Comparison of ENCODE assay signal across 7 mouse cellular contexts in genomic region chrX:139870300-139870711, GRCm38 (mm10). TPM values are rescaled to one million over a fixed set of nuclear protein-coding genes. Genes with fewer than 3 reads are reported as not detected.
DNase-seq lines count a peak whose midpoint lies in the region; ATAC-seq and TF ChIP-seq lines count a peak whose summit lies in the region.

No protein-coding gene starts in this region.

- no peak for TF ChIP-seq CTCF in Patski (IDR thresholded peaks at IDR 0.05)

- peaks cover 28% of the 10 kb centered on the region for H3K27me3 ChIP-seq in Patski
- H3K27me3 ChIP-seq in forebrain, embryonic 16.5 days (replicated peaks; ENCODE audit: control insufficient read depth, insufficient read depth, low read length), result 0 out of 2 replicates have a peak, but pooled peaks cover 1% of the 10 kb centered on the region
- no peaks in the 10 kb centered on the region for H3K27me3 ChIP-seq in hindbrain, embryonic 11.5 days (ENCODE audit: control insufficient read depth, insufficient read depth, low read length)
- H3K27me3 ChIP-seq in limb, embryonic 15.5 days, result 0 out of 2 replicates have a peak, but pooled peaks cover 7% of the 10 kb centered on the region
- no peaks in the 10 kb centered on the region for H3K27me3 ChIP-seq in midbrain, embryonic 16.5 days (ENCODE audit: control insufficient read depth, insufficient read depth, low read depth, low read length)

- in situ Hi-C loops in Patski (cut with MboI; ENCODE audit: low pct_unique_long_range_greater_than_20kb), result no loop called here

- 20% methylated on average over 15 of the region's 15 CpGs for WGBS in forebrain, embryonic 16.5 days
- 15% methylated on average over 15 of the region's 15 CpGs for WGBS in hindbrain, embryonic 11.5 days
- 28% methylated on average over 15 of the region's 15 CpGs for whole genome bisulfite sequencing in limb, embryonic 15.5 days
- WGBS in midbrain, embryonic 16.5 days, result 20% methylated on average over 15 of the region's 15 CpGs

- H3K4me2 ChIP-seq in forebrain, embryonic 16.5 days (ENCODE audit: low read length), result peak overlapping the region; percentile 67
- H3K4me2 ChIP-seq in hindbrain, embryonic 11.5 days (replicated peaks; ENCODE audit: low read depth, low read length), result peak overlapping the region; percentile 71
- peak overlapping the region; percentile 58 for H3K4me2 ChIP-seq in limb, embryonic 15.5 days
- H3K4me2 ChIP-seq in midbrain, embryonic 16.5 days (ENCODE audit: low read length), result peak overlapping the region; percentile 58

- H3K9ac ChIP-seq in forebrain, embryonic 16.5 days (replicated peaks; ENCODE audit: low read depth, low read length), result no peak overlapping the region
- H3K9ac ChIP-seq in hindbrain, embryonic 11.5 days (ENCODE audit: low read depth, low read length), result no peak overlapping the region
- no peak overlapping the region for H3K9ac ChIP-seq in limb, embryonic 15.5 days
- no peak overlapping the region; the same call in 1 of the 2 replicates for H3K9ac ChIP-seq in midbrain, embryonic 16.5 days (ENCODE audit: low read depth, low read length)

- CTCF ChIA-PET in Patski (lab: Charles Lee), result no interaction called here

- H3K36me3 ChIP-seq in forebrain, embryonic 16.5 days (ENCODE audit: control insufficient read depth, insufficient read depth), result no peaks in the 10 kb centered on the region
- H3K36me3 ChIP-seq in hindbrain, embryonic 11.5 days (ENCODE audit: control insufficient read depth, insufficient read depth, low read length), result no peaks in the 10 kb centered on the region
- no peaks in the 10 kb centered on the region for H3K36me3 ChIP-seq in limb, embryonic 15.5 days
- H3K36me3 ChIP-seq in midbrain, embryonic 16.5 days (ENCODE audit: control insufficient read depth, insufficient read depth, low read length), result no peaks in the 10 kb centered on the region

- no peaks in the 10 kb centered on the region for H3K9me3 ChIP-seq in forebrain, embryonic 16.5 days (ENCODE audit: control insufficient read depth, low read length)
- H3K9me3 ChIP-seq in hindbrain, embryonic 11.5 days (ENCODE audit: control insufficient read depth, low read length), result no peaks in the 10 kb centered on the region
- no peaks in the 10 kb centered on the region for H3K9me3 ChIP-seq in limb, embryonic 15.5 days
- H3K9me3 ChIP-seq in midbrain, embryonic 16.5 days (replicated peaks; ENCODE audit: control insufficient read depth, low read length, poor library complexity, severe bottlenecking), result no peaks in the 10 kb centered on the region

- no peaks in the 10 kb centered on the region for H3K4me1 ChIP-seq in brown adipose tissue, adult 24 weeks (ENCODE audit: control insufficient read depth, insufficient read depth, insufficient read length, low read length)
- no peaks in the 10 kb centered on the region for H3K4me1 ChIP-seq in forebrain, embryonic 16.5 days (replicated peaks; ENCODE audit: control insufficient read depth, insufficient read depth, low read length)
- H3K4me1 ChIP-seq in hindbrain, embryonic 11.5 days (replicated peaks; ENCODE audit: control insufficient read depth, insufficient read depth, low read length), result no peaks in the 10 kb centered on the region
- H3K4me1 ChIP-seq in limb, embryonic 15.5 days, result no peaks in the 10 kb centered on the region
- H3K4me1 ChIP-seq in midbrain, embryonic 16.5 days (ENCODE audit: control insufficient read depth, insufficient read depth, low read length), result peaks cover 3% of the 10 kb centered on the region; the same call in 1 of the 2 replicates

- peak overlapping the region; percentile 44 for H3K4me3 ChIP-seq in brown adipose tissue, adult 24 weeks (ENCODE audit: insufficient read depth, low read depth, low read length)
- H3K4me3 ChIP-seq in forebrain, embryonic 16.5 days (replicated peaks; ENCODE audit: low read length), result peak overlapping the region; percentile 59
- peak overlapping the region; percentile 57 for H3K4me3 ChIP-seq in hindbrain, embryonic 11.5 days (ENCODE audit: low read depth, low read length)
- H3K4me3 ChIP-seq in limb, embryonic 15.5 days, result peak overlapping the region; percentile 61
- H3K4me3 ChIP-seq in midbrain, embryonic 16.5 days (ENCODE audit: low read depth, low read length), result peak overlapping the region; percentile 64

- no peak overlapping the region for H3K27ac ChIP-seq in brown adipose tissue, adult 24 weeks (replicated peaks; ENCODE audit: low read depth, low read length)
- no peak overlapping the region for H3K27ac ChIP-seq in forebrain, embryonic 16.5 days (ENCODE audit: low read length)
- H3K27ac ChIP-seq in hindbrain, embryonic 11.5 days (ENCODE audit: low read depth, low read length), result no peak overlapping the region
- no peak overlapping the region for H3K27ac ChIP-seq in limb, embryonic 15.5 days
- H3K27ac ChIP-seq in midbrain, embryonic 16.5 days (ENCODE audit: low read length), result no peak overlapping the region

- POLR2A ChIA-PET in Patski (lab: Charles Lee), result interaction anchor here (0.6 to 1.0 kb wide), 2 partner anchors 247 to 538 kb away, joined by 3 to 6 read pairs; no protein-coding TSS in a partner anchor

- ATAC-seq in Patski, result peak; percentile 41
- peak; percentile 41; the same call in 1 of the 2 replicates for ATAC-seq in forebrain, embryonic 16.5 days
- peak; percentile 28; the same call in 1 of the 2 replicates for ATAC-seq in hindbrain, embryonic 11.5 days (ENCODE audit: low FRiP score)
- no peak for ATAC-seq in limb, embryonic 15.5 days (ENCODE audit: insufficient number of reproducible peaks, low FRiP score, low TSS enrichment, low read depth)
- peak; percentile 60 for ATAC-seq in midbrain, embryonic 16.5 days

- DNase-seq in Patski (ENCODE audit: low read depth, low spot score), result peak; percentile 10
- DNase-seq in hindbrain, embryonic 11.5 days (ENCODE audit: low spot score), result peak; percentile 12
- no peak for DNase-seq in B cell, adult 2 months

RNA-seq across cellular contexts. Expression of gene Morc4, which starts 1.2 kb away (rescaled TPM):
- 18.6 TPM for polyA plus RNA-seq in Patski (2021)
- 7.7 and 9.7 TPM in 2 replicates for polyA plus RNA-seq in brown adipose tissue, adult 24 weeks (2012; ENCODE audit: insufficient read depth, insufficient read length, missing spikeins)
- polyA plus RNA-seq in forebrain, embryonic 16.5 days (2015; fragmentation: Nextera tagmentation; extraction: Ambion mirVana), result 2.6 and 3.7 TPM in 2 replicates
- polyA plus RNA-seq in hindbrain, embryonic 11.5 days (2014; fragmentation: Nextera tagmentation; extraction: Ambion mirVana), result 7.5 and 9.4 TPM in 2 replicates
- polyA plus RNA-seq in limb, embryonic 15.5 days (2015; fragmentation: Nextera tagmentation; extraction: Ambion mirVana), result 22.7 and 24.2 TPM in 2 replicates
- 3.3 and 3.4 TPM in 2 replicates for polyA plus RNA-seq in midbrain, embryonic 16.5 days (2015; fragmentation: Nextera tagmentation; extraction: Ambion mirVana)

Comparison
In these comparisons a context has a peak if more than half of its experiments do, and no peak if none do; other contexts are left out.
1. DNase-seq: peak in Patski (single experiment) and hindbrain, embryonic 11.5 days (single experiment); none in B cell, adult 2 months (0 of 2).
2. Peak in every context shown above with its lines, with median percentiles within 50 percentile points of each other: H3K4me3 ChIP-seq and H3K4me2 ChIP-seq.